Mouse (Mus musculus): Measurements from ENCODE around the gene Mief2.

DNA sequence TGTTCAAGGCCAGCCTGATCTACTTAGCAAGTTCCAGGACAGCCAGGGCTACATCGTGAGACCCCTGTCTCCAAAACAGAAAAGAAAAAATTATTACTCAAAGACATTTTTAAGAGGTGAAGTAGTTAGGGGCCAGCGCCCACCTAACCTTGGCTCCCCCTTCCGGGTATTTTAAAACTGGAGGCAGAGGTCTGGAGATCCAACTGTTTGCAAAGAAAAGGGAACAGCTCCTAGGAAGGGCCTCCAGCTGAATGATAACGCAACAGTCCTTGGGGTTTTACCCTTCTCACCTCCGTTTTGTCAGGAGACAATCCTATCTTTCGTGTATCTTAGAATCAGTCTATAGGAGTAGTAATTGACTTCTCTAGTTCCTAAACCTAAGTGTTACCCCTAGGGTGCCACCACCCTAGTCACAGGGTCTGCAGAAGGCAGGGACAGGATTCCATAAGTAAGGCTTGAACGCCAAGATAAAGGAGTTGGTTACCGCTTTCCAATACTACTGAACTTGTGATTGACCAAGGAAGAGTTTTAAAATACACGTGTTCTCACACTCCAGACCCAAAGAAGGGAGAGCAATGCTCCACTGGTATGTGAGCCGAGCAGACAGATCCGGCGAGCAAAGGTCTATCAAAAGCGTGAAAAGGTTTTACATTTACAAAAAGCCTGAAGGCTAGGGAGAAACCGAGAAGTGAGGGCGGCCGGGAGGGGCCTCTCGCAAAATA lies 48.1 kb downstream of the Mief2 start:
- TF ChIP-seq CTCF (IDR thresholded peaks at IDR 0.05; ENCODE audit: insufficient read depth, low read depth, low read length) (no peak), POLR2A (IDR thresholded peaks at IDR 0.05; ENCODE audit: insufficient read depth, low read depth, low read length) (no peak)

All from olfactory bulb, adult 2 months (tissue).